ENCODE assay signal across 13 mouse cellular contexts in genomic region chr8:103643621-103644020, GRCm38 (mm10).
"Had no signal": no experiment of that assay in that cellular context is flagged by ENCODE, and none has a peak within 500 bp of the region (broad histone marks: within the 10 kb centered on the region; RNA-seq: fewer than 3 reads in every experiment).

No protein-coding gene starts in this region.

- DNase-seq: liver, postnatal 0 days; thymus, adult 2 months; thymus, postnatal 25 days; thymus, postnatal 4 days had no signal

- H3K27me3 ChIP-seq: lung, embryonic 15.5 days; megakaryocyte, embryonic 14.5 days; midbrain, embryonic 13.5 days; neural tube, embryonic 12.5 days; stomach, embryonic 15.5 days had no signal

- H3K4me1 ChIP-seq: megakaryocyte, embryonic 14.5 days; midbrain, embryonic 13.5 days; neural tube, embryonic 12.5 days; stomach, embryonic 15.5 days had no signal

- H3K4me2 ChIP-seq: lung, embryonic 15.5 days; midbrain, embryonic 13.5 days; neural tube, embryonic 12.5 days; stomach, embryonic 15.5 days had no signal

- H3K4me3 ChIP-seq: lung, embryonic 15.5 days; megakaryocyte, embryonic 14.5 days; midbrain, embryonic 13.5 days; neural tube, embryonic 12.5 days; stomach, embryonic 15.5 days had no signal

- H3K36me3 ChIP-seq: lung, embryonic 15.5 days; midbrain, embryonic 13.5 days; neural tube, embryonic 12.5 days; stomach, embryonic 15.5 days had no signal

- H3K27ac ChIP-seq: lung, embryonic 15.5 days; macrophage; midbrain, embryonic 13.5 days; neural tube, embryonic 12.5 days; stomach, embryonic 15.5 days; stomach, postnatal 0 days had no signal

- ATAC-seq: liver, postnatal 0 days; lung, postnatal 0 days; midbrain, embryonic 13.5 days; midbrain, embryonic 16.5 days had no signal

- H3K9ac ChIP-seq: liver, postnatal 0 days; lung, embryonic 15.5 days; midbrain, embryonic 13.5 days; neural tube, embryonic 12.5 days; stomach, embryonic 15.5 days had no signal

- H3K9me3 ChIP-seq: lung, embryonic 15.5 days; midbrain, embryonic 13.5 days; neural tube, embryonic 12.5 days; stomach, embryonic 15.5 days had no signal
